Mouse (Mus musculus) ES-E14 (cell line): Measurements from ENCODE around the gene Timm29.

Source experiments
- CHD2 ChIP-seq: IDR thresholded peaks from 2 replicates; pipeline ENCODE4 v1.6.1; 2014; ENCODE audit warnings: mild to moderate bottlenecking, low read depth, low read length, inconsistent platforms
- HCFC1 ChIP-seq: IDR thresholded peaks from 2 replicates; pipeline ENCODE4 v1.6.1; 2012; ENCODE audit warnings: low read length, inconsistent platforms, borderline replicate concordance; ENCODE audit not compliant: insufficient read depth
- MAFK ChIP-seq: IDR thresholded peaks from 2 replicates; pipeline ENCODE4 v1.6.1; 2014; ENCODE audit warnings: mild to moderate bottlenecking, low read depth, low read length, inconsistent platforms; ENCODE audit not compliant: insufficient read depth
- ZC3H11A ChIP-seq: IDR thresholded peaks from 2 replicates; pipeline ENCODE4 v1.6.1; 2012; ENCODE audit warnings: low read depth, mild to moderate bottlenecking, inconsistent platforms, low read length, borderline replicate concordance

- TF ChIP-seq CHD2 (no peak), MAFK (0 out of 2 replicates have a peak, but pooled peaks have one; percentile 6), HCFC1 (0 out of 2 replicates have a peak, but pooled peaks have one; percentile 27), ZC3H11A (no peak)
Observed at GRCm38 (mm10) chr9:21615617-21616231, 23.2 kb downstream of the Timm29 start, which contains the start of gene Smarca4.
